Comparison of ENCODE assay signal across 8 mouse cellular contexts in genomic region chr11:87448081-87448475, GRCm38 (mm10). TPM values are rescaled to one million over a fixed set of nuclear protein-coding genes. Genes with fewer than 3 reads are reported as not detected.
A peak's percentile ranks its signal among the peaks of the same experiment; 100 is the strongest.
DNase-seq lines count a peak whose midpoint lies in the region; ATAC-seq lines count a peak whose summit lies in the region.
"Not testable (repeated sequence)": the region's sequence is repeated elsewhere in the genome, so short reads cannot be mapped to it uniquely, and the experiment has no call there.

No protein-coding gene starts in this region.

- peak; percentile 61 to 66 for DNase-seq in CD8-positive naive resting alpha-beta T cell, adult 2 months (ENCODE audit: low read depth in 2 of 2, low spot score in 2 of 2)
- peak; percentile 74 for DNase-seq in c-Kit-positive CD71-positive TER-119-positive erythroid progenitor cells, embryonic 14.5 days (ENCODE audit: low spot score)
- DNase-seq in kidney, postnatal 25 days = peak; percentile 95 to 98
- peak; percentile 88 for DNase-seq in liver, embryonic 13.5 days
- DNase-seq in natural killer cell, adult 2 months (ENCODE audit: low spot score in 2 of 2) = peak; percentile 94 to 97

- H3K4me2 ChIP-seq in forebrain, embryonic 12.5 days = peak overlapping the region; percentile 55
- H3K4me2 ChIP-seq in heart, embryonic 16.5 days (ENCODE audit: low read depth, low read length) = peak overlapping the region; percentile 76
- peak overlapping the region; percentile 66 for H3K4me2 ChIP-seq in liver, embryonic 13.5 days
- peak overlapping the region; percentile 54 for H3K4me2 ChIP-seq in stomach, embryonic 14.5 days (replicated peaks; ENCODE audit: low read depth, low read length)

- not testable (repeated sequence) for H3K9me3 ChIP-seq in forebrain, embryonic 12.5 days; heart, embryonic 16.5 days (replicated peaks; ENCODE audit: control insufficient read depth, low read length); liver, embryonic 13.5 days (replicated peaks); stomach, embryonic 14.5 days (ENCODE audit: control insufficient read depth, low read depth, low read length)

- H3K9ac ChIP-seq in forebrain, embryonic 12.5 days = peak overlapping the region; percentile 42; the same call in 1 of the 2 replicates
- H3K9ac ChIP-seq in heart, embryonic 16.5 days (ENCODE audit: low read length) = peak overlapping the region; percentile 72
- H3K9ac ChIP-seq in liver, embryonic 13.5 days = peak overlapping the region; percentile 61
- H3K9ac ChIP-seq in stomach, embryonic 14.5 days (replicated peaks; ENCODE audit: low read depth, low read length) = 0 out of 2 replicates have a peak overlapping the region, but pooled peaks have one; percentile 3

- H3K27ac ChIP-seq in forebrain, embryonic 12.5 days = peak overlapping the region; percentile 53; the same call in 1 of the 2 replicates
- H3K27ac ChIP-seq in heart, embryonic 16.5 days (ENCODE audit: low read length) = peak overlapping the region; percentile 55
- H3K27ac ChIP-seq in liver, embryonic 13.5 days = peak overlapping the region; percentile 60
- peak overlapping the region; percentile 11; the same call in 1 of the 2 replicates for H3K27ac ChIP-seq in stomach, embryonic 14.5 days (ENCODE audit: low read length)

- H3K4me3 ChIP-seq in forebrain, embryonic 12.5 days (replicated peaks) = peak overlapping the region; percentile 36
- peak overlapping the region; percentile 53 for H3K4me3 ChIP-seq in heart, embryonic 16.5 days (ENCODE audit: low read length)
- peak overlapping the region; percentile 46 for H3K4me3 ChIP-seq in liver, embryonic 13.5 days (replicated peaks)
- H3K4me3 ChIP-seq in stomach, embryonic 14.5 days (ENCODE audit: low read depth, low read length) = peak overlapping the region; percentile 28

- WGBS in forebrain, embryonic 12.5 days = under 1% methylated on average over 32 of the region's 34 CpGs
- WGBS in heart, embryonic 16.5 days = 0% methylated on average over 32 of the region's 34 CpGs
- WGBS in liver, embryonic 13.5 days (ENCODE audit: insufficient replicate concordance) = under 1% methylated on average over 32 of the region's 34 CpGs
- WGBS in stomach, embryonic 14.5 days = under 1% methylated on average over 32 of the region's 34 CpGs

- H3K4me1 ChIP-seq in forebrain, embryonic 12.5 days; stomach, embryonic 14.5 days (ENCODE audit: control insufficient read depth, insufficient read depth, low read length): not testable (repeated sequence)
- H3K4me1 ChIP-seq in heart, embryonic 16.5 days (ENCODE audit: control insufficient read depth, insufficient read depth, low read length) = peaks cover 10% of the 10 kb centered on the region; the same call in 1 of the 2 replicates
- H3K4me1 ChIP-seq in liver, embryonic 13.5 days (replicated peaks) = peaks cover 36% of the 10 kb centered on the region

- not testable (repeated sequence) for H3K27me3 ChIP-seq in forebrain, embryonic 12.5 days; heart, embryonic 16.5 days (ENCODE audit: control insufficient read depth, insufficient read depth, low read length); liver, embryonic 13.5 days; stomach, embryonic 14.5 days (ENCODE audit: control insufficient read depth, insufficient read depth, low read length)

- not testable (repeated sequence) for H3K36me3 ChIP-seq in forebrain, embryonic 12.5 days (replicated peaks); heart, embryonic 16.5 days (ENCODE audit: control insufficient read depth, insufficient read depth); liver, embryonic 13.5 days; stomach, embryonic 14.5 days (ENCODE audit: control insufficient read depth, insufficient read depth, low read length)

- ATAC-seq in forebrain, embryonic 12.5 days (ENCODE audit: low FRiP score) = peak; percentile 95
- ATAC-seq in heart, embryonic 16.5 days (replicated peaks; ENCODE audit: extremely low read depth, insufficient read depth, low FRiP score) = peak; percentile 98
- peak; percentile 81 for ATAC-seq in liver, embryonic 13.5 days (ENCODE audit: low read depth)
- peak; percentile 95 for ATAC-seq in stomach, embryonic 14.5 days (ENCODE audit: insufficient number of reproducible peaks, insufficient read depth, low FRiP score, low read depth)

RNA-seq across cellular contexts. Expression of gene Tex14, which starts 43.2 kb away (rescaled TPM):
- polyA plus RNA-seq in forebrain, embryonic 12.5 days (2016; fragmentation: Nextera tagmentation; extraction: Ambion mirVana) = 0.35 and 0.42 TPM in 2 replicates
- polyA plus RNA-seq in heart, embryonic 16.5 days (2015; fragmentation: Nextera tagmentation; extraction: Ambion mirVana) = 0.06 and 0.42 TPM in 2 replicates
- polyA plus RNA-seq in liver, embryonic 13.5 days (2015; fragmentation: Nextera tagmentation; extraction: Ambion mirVana) = 0.10 and 0.15 TPM in 2 replicates
- not detected in 2 replicates for polyA plus RNA-seq in stomach, embryonic 14.5 days (2014; fragmentation: Nextera tagmentation; extraction: Ambion mirVana)

RNA-seq across cellular contexts. Expression of gene Rad51c, which starts 43.3 kb away (rescaled TPM):
- polyA plus RNA-seq in forebrain, embryonic 12.5 days (2016; fragmentation: Nextera tagmentation; extraction: Ambion mirVana) = 11.8 and 12.1 TPM in 2 replicates
- polyA plus RNA-seq in heart, embryonic 16.5 days (2015; fragmentation: Nextera tagmentation; extraction: Ambion mirVana) = 9.2 and 10.1 TPM in 2 replicates
- polyA plus RNA-seq in liver, embryonic 13.5 days (2015; fragmentation: Nextera tagmentation; extraction: Ambion mirVana) = 5.0 and 5.6 TPM in 2 replicates
- polyA plus RNA-seq in stomach, embryonic 14.5 days (2014; fragmentation: Nextera tagmentation; extraction: Ambion mirVana) = 6.0 and 7.2 TPM in 2 replicates

Comparison
In these comparisons a context has a peak if more than half of its experiments do, and no peak if none do; other contexts are left out.
1. Peak in every context shown above with its lines: DNase-seq, ATAC-seq, H3K4me3 ChIP-seq and H3K27ac ChIP-seq.
2. H3K9ac ChIP-seq: peak in every context shown above with its lines; median percentile 72 in heart, embryonic 16.5 days; 61 in liver, embryonic 13.5 days; 42 in forebrain, embryonic 12.5 days; 3 in stomach, embryonic 14.5 days.